Mouse (Mus musculus) adrenal gland, adult 2 months (tissue): ENCODE measurements around the gene Spns3. TPM values are rescaled to one million over a fixed set of nuclear protein-coding genes. Genes with fewer than 3 reads are reported as not detected.

Experiments used
- DNase-seq: peaks from one replicate; pipeline ENCODE4 v3.0.0; 2021
- polyA plus RNA-seq: library from polyadenylated mRNA; depleted of rRNA; stranded (reverse); fragments of >200 nt; gene quantifications from 2 replicates; pipeline ENCODE4 v1.2.3, GENCODE M21; 2012; rRNA removed
- total RNA-seq, 2 experiments: library from RNA; stranded (reverse); gene quantifications; 2 replicates each; pipeline ENCODE4 v1.2.3; 2021

Spns3 gene
- total and polyA plus RNA-seq, 3 experiments, result 0.10 to 0.39 TPM; not detected in 1

- no peak for DNase-seq
Observed at GRCm38 (mm10) chr11:72452140-72452665, 98.1 kb downstream of the Spns3 start.

- no peak for DNase-seq
Observed at GRCm38 (mm10) chr11:72447475-72447874, 102.8 kb downstream of the Spns3 start.

- DNase-seq, result peak; percentile 41
Observed at GRCm38 (mm10) chr11:72446311-72447105, 103.8 kb downstream of the Spns3 start.

Other genes with a start within 250 kb of the Spns3 start
- gene Xaf1, start 248.9 kb downstream of the Spns3 start, total RNA-seq, result 10 to 100 TPM; 22.3 to 28.9 TPM
- 26.9 and 28.1 TPM in 2 replicates for gene Xaf1, start 248.9 kb downstream of the Spns3 start, polyA plus RNA-seq
- gene Fbxo39, start 236.1 kb downstream of the Spns3 start, total RNA-seq, result not detected
- 0.06 TPM in 1 of 2 replicates, not detected in the other for gene Fbxo39, start 236.1 kb downstream of the Spns3 start, polyA plus RNA-seq
- under 1 TPM; 0.21 to 0.86 TPM for gene Tekt1, start 188.1 kb downstream of the Spns3 start, total RNA-seq
- gene Tekt1, start 188.1 kb downstream of the Spns3 start, polyA plus RNA-seq, result 0.07 and 0.17 TPM in 2 replicates
- 1 to 10 TPM; 2.4 to 2.5 TPM for gene Smtnl2, start 138.8 kb downstream of the Spns3 start, total RNA-seq
- gene Smtnl2, start 138.8 kb downstream of the Spns3 start, polyA plus RNA-seq, result 4.4 and 5.6 TPM in 2 replicates
- 1 to 10 TPM in 1 of 2 experiments, under 1 TPM in 1; 0.83 to 4.7 TPM for gene Ggt6, start 115.0 kb downstream of the Spns3 start, total RNA-seq
- 8.5 and 13.4 TPM in 2 replicates for gene Ggt6, start 115.0 kb downstream of the Spns3 start, polyA plus RNA-seq
- gene Mybbp1a, start 109.2 kb downstream of the Spns3 start, total RNA-seq, result 10 to 100 TPM; 68.0 to 86.1 TPM
- gene Mybbp1a, start 109.2 kb downstream of the Spns3 start, polyA plus RNA-seq, result 31.6 and 37.9 TPM in 2 replicates
- 1 to 10 TPM; 2.0 to 4.2 TPM for gene Spns2, start 60.6 kb downstream of the Spns3 start, total RNA-seq
- gene Spns2, start 60.6 kb downstream of the Spns3 start, polyA plus RNA-seq, result 5.2 and 7.6 TPM in 2 replicates
- 10 to 100 TPM; 39.2 to 44.8 TPM for gene Ube2g1, start 56.8 kb upstream of the Spns3 start, total RNA-seq
- gene Ube2g1, start 56.8 kb upstream of the Spns3 start, polyA plus RNA-seq, result 22.0 and 24.6 TPM in 2 replicates
- 10 to 100 TPM; 39.9 to 40.1 TPM for gene Ankfy1, start 139.5 kb upstream of the Spns3 start, total RNA-seq
- 14.1 and 19.1 TPM in 2 replicates for gene Ankfy1, start 139.5 kb upstream of the Spns3 start, polyA plus RNA-seq
- gene Cyb5d2, start 245.6 kb upstream of the Spns3 start, total RNA-seq, result 10 to 100 TPM; 21.3 to 22.9 TPM
- 7.8 and 8.5 TPM in 2 replicates for gene Cyb5d2, start 245.6 kb upstream of the Spns3 start, polyA plus RNA-seq
- gene Zzef1, start 245.7 kb upstream of the Spns3 start, total RNA-seq, result 10 to 100 TPM; 31.5 to 32.7 TPM
- gene Zzef1, start 245.7 kb upstream of the Spns3 start, polyA plus RNA-seq, result 19.5 and 23.6 TPM in 2 replicates